Mouse (Mus musculus) ZHBTc4 (cell line): ENCODE results near the gene Coro7.
A peak's percentile ranks its signal among the peaks of the same experiment; 100 is the strongest.
"Not testable (repeated sequence)": the region's sequence is repeated elsewhere in the genome, so short reads cannot be mapped to it uniquely, and the experiment has no call there.

Experiments
- DNase-seq: peaks from one replicate; pipeline ENCODE4 v3.0.0-alpha.2; 2011; ENCODE audit warnings: low read depth, low spot score

Gene Coro7

GRCm38 (mm10) chr16:4595527-4595963 lies 84.0 kb downstream of the Coro7 start:
- DNase-seq: peak; percentile 65

DNA sequence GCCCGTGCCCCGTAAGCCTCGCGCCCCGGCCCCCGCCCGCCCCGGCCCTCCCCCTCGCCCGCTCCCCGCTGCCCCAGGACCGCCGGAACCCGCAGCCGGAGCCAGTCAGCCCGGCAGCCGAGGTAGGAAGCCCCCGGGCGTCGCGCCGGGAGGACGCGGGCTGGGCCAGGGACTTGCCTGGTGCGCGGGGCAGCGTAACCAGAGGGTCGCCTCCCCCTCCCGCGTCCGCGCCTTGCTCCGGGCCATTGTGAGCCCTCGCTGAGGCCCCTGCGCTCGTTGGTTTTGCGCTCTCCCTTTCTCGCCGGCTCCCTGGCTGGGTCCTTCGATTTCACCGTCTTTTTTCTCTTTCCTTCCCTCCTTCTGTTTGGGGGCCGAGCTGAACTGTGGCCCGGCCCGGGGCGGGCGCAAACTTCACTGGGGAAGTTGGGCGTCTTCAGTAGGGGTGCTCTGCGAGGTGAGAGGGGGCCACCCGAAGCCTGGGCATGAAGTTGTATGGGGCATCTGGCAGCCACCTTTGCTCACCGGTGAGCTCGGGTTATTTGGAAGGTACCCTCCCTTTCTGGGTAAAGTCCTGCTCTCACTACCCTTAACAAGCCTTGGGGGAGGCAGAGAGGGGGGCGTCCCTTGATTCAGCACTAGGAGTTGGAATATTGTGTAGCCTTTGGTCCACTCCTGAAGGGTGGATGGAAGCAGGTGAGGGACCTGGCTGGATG lies 84.6 kb downstream of the Coro7 start:
- peak; percentile 50 for DNase-seq

DNA sequence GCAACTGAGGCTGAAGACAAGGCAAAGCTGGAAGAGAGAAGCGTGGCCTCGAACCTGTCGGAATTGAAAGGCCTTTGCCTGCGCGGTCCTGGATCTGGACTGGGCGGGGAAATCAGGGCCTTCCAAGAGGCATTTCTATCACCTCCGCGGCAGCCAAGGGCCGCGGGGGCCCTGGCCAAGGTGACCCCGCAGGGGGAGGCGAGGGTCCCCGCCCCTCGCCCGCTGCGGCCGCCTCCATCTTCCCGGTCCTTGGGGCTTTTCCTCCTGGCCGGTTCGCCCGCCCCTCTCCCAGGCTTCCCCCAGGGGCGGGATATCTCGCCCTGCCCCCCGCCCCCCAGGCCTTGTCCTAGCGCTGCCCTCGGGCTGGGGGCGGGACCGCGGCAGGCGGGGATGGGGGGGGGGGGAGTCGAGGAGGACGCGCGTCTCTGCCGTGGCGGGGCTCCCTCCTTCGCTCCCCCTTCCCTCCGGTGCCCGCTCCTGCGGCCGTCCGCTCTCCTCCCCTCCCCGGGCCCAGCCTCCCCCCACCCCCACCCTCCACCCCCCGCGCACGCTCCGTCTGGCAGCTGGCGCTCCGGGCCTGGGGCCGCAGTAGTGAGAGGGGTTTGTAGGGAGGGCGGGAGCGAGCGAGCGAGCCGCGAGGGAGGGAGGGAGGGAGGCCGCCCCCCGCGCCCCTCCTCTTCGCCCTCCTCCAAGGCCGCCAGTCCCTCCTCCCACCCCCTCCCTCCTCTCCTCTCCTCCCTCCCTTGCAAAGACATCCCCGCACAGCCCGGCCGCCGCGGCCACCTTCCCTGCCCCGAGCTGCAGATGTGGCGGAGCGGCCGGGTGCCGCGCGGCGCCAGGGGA lies 85.4 kb downstream of the Coro7 start, which contains the start of gene Glis2:
Glis2 (plus strand) TSS at position 743 of the 843 bp plus-strand sequence.
- DNase-seq: peak; percentile 95

GRCm38 (mm10) chr16:4592909-4593875 lies 86.4 kb downstream of the Coro7 start:
- peak; percentile 62 for DNase-seq

DNA sequence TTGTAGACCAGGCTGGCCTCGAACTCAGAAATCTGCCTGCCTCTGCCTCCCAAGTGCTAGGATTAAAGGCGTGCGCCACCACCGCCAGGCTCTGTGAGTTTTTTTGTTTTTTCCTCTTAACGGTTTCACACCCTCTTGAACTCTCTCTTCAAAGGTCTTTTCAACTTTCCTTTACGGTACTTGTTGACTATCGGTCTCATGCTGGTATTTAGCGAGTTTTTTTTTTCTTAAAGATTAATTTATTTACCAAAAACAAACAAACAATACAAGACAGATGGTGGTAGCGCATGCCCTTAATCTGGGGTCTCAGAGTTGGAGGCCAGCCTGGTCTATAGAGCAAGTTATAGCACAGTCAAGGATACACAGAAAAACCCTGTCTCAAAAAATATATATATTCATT lies 89.3 kb downstream of the Coro7 start:
- DNase-seq: peak; percentile 79

- no peak for DNase-seq
These were observed 91.9 kb downstream of the Coro7 start for GRCm38 (mm10) chr16:4587516-4588210.

- DNase-seq: peak; percentile 100
These were observed 93.0 kb downstream of the Coro7 start for GRCm38 (mm10) chr16:4586531-4587123.

DNA sequence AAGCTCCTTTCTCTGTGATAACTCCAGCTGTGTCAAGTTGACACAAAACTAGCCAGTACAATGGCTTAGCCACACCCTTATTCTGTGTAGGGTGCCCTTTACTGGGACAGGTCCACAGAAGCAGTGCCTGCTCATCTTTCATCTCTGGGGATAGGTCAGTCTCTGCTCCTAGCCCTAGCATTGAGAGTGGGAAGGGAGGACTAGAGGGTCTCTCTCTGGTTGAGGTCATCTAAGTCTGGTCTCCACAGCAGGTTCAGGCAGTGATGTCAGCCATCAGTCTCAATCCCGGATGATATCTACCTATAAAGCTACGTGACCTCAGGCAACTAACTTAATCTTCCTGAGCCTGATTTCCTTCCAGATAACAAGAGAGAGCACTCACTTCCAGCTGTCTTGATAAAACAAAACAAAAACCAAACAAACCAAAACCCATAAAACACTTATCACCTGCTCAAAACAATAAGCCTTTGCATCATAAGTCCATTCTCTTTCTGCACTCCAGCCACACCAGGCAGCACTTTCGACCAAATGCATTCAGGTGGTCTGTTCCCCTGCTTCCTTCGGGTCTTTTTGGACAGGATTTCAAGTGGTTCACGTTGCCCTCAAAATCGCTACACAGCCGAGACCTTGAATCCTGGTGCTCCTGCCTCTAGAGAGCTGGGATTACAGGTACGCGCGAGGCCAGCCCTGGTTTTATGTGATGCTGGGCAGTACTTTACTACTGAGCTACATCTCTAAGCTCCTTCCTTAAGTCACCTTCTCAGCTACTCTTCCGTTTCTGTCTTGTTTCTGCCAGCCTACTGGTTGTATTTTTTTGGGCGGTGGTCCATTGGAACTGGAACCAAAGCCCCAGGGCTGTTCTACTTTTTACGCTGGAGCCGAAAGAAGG lies 93.7 kb downstream of the Coro7 start:
- DNase-seq: peak; percentile 60

GRCm38 (mm10) chr16:4584438-4584837 lies 95.1 kb downstream of the Coro7 start:
- DNase-seq: no peak

- no peak for DNase-seq
These were observed 95.8 kb downstream of the Coro7 start for GRCm38 (mm10) chr16:4583807-4584206.

GRCm38 (mm10) chr16:4581179-4581578 lies 98.4 kb downstream of the Coro7 start:
- not testable (repeated sequence) for DNase-seq

- DNase-seq: no peak
These were observed 100.9 kb downstream of the Coro7 start for GRCm38 (mm10) chr16:4578630-4579029.

DNA sequence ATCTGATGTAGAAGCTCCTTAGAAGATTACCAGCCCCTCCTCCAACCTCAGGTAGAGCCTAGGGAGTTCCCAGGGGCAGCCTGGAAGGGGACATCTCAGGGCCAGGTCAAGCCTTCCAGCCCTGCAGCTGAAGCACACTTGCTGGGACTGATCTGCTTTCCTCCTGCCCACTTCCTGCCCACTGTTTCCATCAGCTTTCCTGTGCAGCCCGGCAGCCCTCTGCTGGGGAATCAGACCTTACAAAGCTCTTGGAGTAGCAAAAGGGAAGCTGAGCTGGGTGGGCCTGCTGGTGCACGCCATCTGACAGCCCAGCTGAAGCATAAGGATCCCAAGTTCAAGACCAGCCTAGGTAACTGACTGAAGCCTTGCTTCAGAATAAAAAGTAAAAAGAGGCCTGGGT lies 102.7 kb downstream of the Coro7 start:
- DNase-seq: no peak
